Mouse (Mus musculus) c-Kit-negative CD71-positive TER-119-positive erythroid progenitor cells, embryonic 14.5 days (primary cell): ENCODE measurements around the gene Mul1.

Experiments
- DNase-seq: peaks from one replicate; pipeline ENCODE4 v3.0.0-alpha.2; 2013; ENCODE audit warnings: low read depth, low spot score

The Mul1 gene

DNA sequence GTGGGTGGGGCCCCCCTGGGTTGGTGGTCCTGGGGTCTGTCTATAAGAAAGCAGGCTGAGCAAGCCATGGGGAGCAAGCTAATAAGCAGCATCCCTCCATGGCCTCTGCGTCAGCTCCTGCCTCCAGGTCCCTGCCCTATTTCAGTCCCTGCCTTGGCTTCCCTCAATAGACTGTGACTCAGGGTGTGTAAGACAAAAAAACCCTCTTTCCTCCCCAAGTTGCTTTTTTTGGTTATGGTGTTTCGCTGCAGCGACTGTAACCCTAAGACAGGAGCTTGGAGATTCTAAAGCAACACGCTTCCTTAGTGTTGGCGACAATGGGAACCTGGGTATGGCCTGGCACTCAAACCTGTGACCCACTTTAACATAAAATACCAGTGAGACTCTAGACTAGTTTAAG is 27.0 kb downstream of the Mul1 start:
- no peak for DNase-seq

GRCm38 (mm10) chr4:138462971-138463831 is 28.7 kb downstream of the Mul1 start:
- DNase-seq: no peak

GRCm38 (mm10) chr4:138463832-138464487 is 29.5 kb downstream of the Mul1 start:
- no peak for DNase-seq

- no peak for DNase-seq
Observed at GRCm38 (mm10) chr4:138464667-138465353, 30.3 kb downstream of the Mul1 start.

DNA sequence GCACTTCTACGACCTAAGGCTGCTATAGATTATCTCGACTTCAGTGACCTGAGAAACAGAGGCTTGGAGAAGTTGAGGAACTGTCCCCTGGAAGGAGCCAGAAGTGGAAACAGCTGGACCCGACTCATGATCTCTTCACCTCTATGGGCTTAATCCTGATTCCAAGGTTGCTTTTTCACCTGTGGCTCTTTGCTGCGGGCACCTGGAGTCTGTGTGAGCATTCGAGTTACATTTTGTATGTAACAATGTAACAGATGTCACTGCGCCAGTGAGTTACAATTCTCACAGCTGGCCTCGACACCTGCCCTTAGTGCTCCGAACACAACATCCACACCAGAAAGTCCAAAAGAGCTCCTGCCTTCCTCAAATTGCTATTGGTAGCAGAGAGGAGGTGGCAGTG is 31.0 kb downstream of the Mul1 start:
- no peak for DNase-seq

- no peak for DNase-seq
Observed at GRCm38 (mm10) chr4:138466690-138467089, 32.2 kb downstream of the Mul1 start.

DNA sequence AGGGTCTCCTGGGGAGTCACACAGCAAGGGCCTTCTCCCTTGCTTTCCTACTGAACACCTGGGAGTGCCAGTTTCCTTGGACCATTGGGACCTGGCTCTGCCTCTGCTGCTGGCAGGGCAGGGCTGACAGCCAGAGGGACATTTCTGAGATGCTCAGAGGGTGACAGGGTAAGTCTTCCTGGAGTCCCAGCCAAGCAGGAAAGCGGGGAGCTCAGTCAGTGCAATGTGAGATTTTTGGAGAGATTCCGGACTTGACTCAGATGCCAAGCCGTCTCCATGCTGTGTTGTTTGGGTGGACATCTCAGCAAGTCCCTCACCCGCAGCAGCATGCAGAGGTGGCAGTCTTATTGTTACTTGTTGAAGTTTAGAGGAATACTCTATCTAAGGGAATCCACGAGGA is 33.0 kb downstream of the Mul1 start:
- DNase-seq: no peak

GRCm38 (mm10) chr4:138469080-138469479 is 34.6 kb downstream of the Mul1 start:
- DNase-seq: no peak

DNA sequence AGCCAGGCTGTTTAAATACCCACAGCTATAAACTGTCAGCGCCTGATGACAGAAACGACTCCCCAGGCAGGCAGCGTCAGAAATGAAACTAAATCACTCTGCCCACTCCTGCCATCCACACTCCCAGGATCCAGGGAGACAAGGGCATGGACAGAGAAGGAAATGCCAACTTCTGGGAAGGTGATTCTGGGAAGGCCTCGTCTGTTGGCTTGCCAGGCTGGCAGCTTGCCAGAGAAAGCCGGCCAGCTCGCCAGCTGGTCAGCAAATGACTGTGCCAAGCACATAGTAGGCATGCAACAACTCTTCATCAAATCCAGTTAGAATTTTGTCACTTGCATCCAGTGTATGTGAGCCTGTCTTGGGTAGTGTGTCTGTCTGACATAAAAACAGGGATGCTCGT is 36.8 kb downstream of the Mul1 start:
- no peak for DNase-seq

- no peak for DNase-seq
Observed at GRCm38 (mm10) chr4:138479595-138479994, 45.1 kb downstream of the Mul1 start.

DNA sequence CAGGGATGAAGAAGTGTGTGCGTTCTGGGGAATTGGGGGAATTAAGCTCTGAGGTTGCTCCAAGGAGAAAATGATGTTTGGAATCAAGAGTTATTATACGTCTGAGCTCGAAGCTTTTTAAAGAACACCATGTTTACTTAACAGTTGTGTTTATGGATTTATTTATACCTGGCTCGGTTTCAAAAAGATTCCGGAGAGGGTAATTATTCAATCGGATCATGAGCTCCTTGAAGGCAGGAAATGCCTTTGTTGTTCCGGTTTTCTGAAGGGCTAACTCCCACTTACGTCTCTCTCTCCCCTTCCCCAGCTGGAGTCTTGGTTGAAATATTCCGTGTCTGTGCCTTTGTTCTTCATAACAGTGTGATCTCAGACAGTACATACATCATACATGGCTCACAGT is 46.5 kb downstream of the Mul1 start:
- no peak for DNase-seq

DNA sequence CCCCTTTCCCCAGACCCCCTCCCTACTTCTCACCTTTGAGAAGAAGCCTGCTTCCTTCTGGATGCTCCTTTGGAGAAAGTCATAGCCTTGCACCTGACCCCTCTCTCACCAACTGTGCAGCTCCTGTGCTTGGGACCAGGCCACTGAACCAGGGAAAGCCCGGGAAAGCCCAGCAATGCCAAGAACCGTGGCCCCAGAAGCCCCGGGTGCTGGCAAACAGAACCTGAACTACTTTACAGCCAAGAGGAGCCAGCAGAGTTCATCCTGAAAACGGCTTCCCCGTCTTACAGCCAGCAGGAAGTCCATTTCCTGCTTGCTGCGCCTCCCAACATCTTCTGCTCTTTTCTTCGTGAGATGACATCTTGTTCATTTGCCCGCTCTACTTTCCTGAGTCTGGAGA is 48.2 kb downstream of the Mul1 start:
- DNase-seq: no peak

GRCm38 (mm10) chr4:138488241-138488640 is 53.8 kb downstream of the Mul1 start:
- DNase-seq: no peak

DNA sequence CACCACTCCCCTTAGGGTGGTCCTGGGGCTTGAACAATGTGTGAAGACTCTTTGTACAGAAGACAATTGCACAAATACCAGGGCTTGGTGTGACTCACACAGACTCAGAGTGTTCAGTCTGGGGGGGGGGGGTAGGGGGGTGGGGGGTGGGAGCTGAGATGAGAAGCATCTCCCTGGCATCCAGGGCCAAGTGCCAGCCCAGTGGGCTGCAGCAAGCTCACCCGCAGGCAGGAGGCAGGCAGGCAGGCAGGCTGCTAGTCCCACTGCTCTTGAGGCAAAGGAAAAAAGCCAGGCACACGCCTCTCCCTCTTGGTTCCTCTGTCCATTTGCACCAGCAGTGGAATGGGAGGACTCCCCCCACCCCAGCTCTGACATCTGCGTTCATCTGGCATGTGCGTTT is 56.6 kb downstream of the Mul1 start:
- DNase-seq: no peak
